Mouse (Mus musculus): ENCODE data around the gene Foxl1. TPM values are rescaled to one million over a fixed set of nuclear protein-coding genes. Genes with fewer than 3 reads are reported as not detected.

Foxl1 gene
- polyA plus RNA-seq, 2 experiments, result 0.18 to 0.40 TPM

DNA sequence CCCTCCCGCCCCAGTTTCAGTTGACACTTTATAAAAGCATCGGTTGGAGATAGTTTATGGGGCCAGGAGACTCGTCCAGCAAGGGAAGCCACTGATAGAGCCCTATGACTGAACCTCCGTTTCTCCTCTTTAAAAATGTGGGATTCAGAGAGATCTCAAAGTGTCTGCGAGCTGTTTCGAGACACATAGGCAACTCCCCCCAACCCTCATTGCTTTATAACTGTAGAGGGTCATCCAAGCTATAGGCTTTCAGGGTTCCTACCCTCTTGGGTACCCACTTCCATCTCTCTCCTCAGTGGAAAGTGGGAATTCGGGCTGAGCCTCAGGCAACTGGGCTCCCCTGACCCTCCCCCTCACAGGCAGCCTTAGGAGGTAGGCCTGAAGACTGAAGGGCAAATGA, 46.3 kb upstream of the Foxl1 start:
- H3K4me2 ChIP-seq (replicated peaks; ENCODE audit: low read depth, low read length, severe bottlenecking), result no peak overlapping the region
- peaks cover 98% of the 10 kb centered on the region for H3K27me3 ChIP-seq (ENCODE audit: control insufficient read depth, insufficient read depth, low read length)
- H3K27ac ChIP-seq (replicated peaks; ENCODE audit: low read depth, low read length), result no peak overlapping the region
- no peak for ATAC-seq (ENCODE audit: low FRiP score, low read depth)
- WGBS, result 3% methylated on average over 7 of the region's 7 CpGs
- peaks cover 12% of the 10 kb centered on the region for H3K4me1 ChIP-seq (ENCODE audit: control insufficient read depth, insufficient read depth, low read length)
- H3K9me3 ChIP-seq (ENCODE audit: control insufficient read depth, low read length), result no peaks in the 10 kb centered on the region
- no peak for DNase-seq (ENCODE audit: low spot score)
- H3K36me3 ChIP-seq (ENCODE audit: control insufficient read depth, insufficient read depth, low read length), result no peaks in the 10 kb centered on the region
- H3K9ac ChIP-seq (ENCODE audit: low read depth, low read length, severe bottlenecking), result no peak overlapping the region
- no peak for TF ChIP-seq POLR2A (IDR thresholded peaks at IDR 0.05; ENCODE audit: borderline replicate concordance, extremely low read depth, insufficient read depth, insufficient read length)
- H3K4me3 ChIP-seq (replicated peaks; ENCODE audit: low read length), result no peak overlapping the region

GRCm38 (mm10) chr8:121082218-121083092, 45.3 kb upstream of the Foxl1 start:
- H3K36me3 ChIP-seq (ENCODE audit: control insufficient read depth, insufficient read depth, low read length), result no peaks in the 10 kb centered on the region
- peaks cover 12% of the 10 kb centered on the region for H3K4me1 ChIP-seq (ENCODE audit: control insufficient read depth, insufficient read depth, low read length)
- TF ChIP-seq POLR2A (IDR thresholded peaks at IDR 0.05; ENCODE audit: borderline replicate concordance, extremely low read depth, insufficient read depth, insufficient read length), result no peak
- 1% methylated on average over 47 of the region's 57 CpGs for WGBS
- H3K27ac ChIP-seq (replicated peaks; ENCODE audit: low read depth, low read length), result no peak overlapping the region
- peaks cover 98% of the 10 kb centered on the region for H3K27me3 ChIP-seq (ENCODE audit: control insufficient read depth, insufficient read depth, low read length)
- peak overlapping the region; percentile 56 for H3K4me3 ChIP-seq (replicated peaks; ENCODE audit: low read length)
- H3K9ac ChIP-seq (ENCODE audit: low read depth, low read length, severe bottlenecking), result no peak overlapping the region
- H3K9me3 ChIP-seq (ENCODE audit: control insufficient read depth, low read length), result no peaks in the 10 kb centered on the region
- no peak for DNase-seq (ENCODE audit: low spot score)
- peak overlapping the region; percentile 99 for H3K4me2 ChIP-seq (replicated peaks; ENCODE audit: low read depth, low read length, severe bottlenecking)
- ATAC-seq (ENCODE audit: low FRiP score, low read depth), result no peak

GRCm38 (mm10) chr8:121083093-121083935, 44.4 kb upstream of the Foxl1 start:
- ATAC-seq (ENCODE audit: low FRiP score, low read depth), result peak; percentile 64; the same call in 1 of the 2 replicates
- TF ChIP-seq POLR2A (IDR thresholded peaks at IDR 0.05; ENCODE audit: borderline replicate concordance, extremely low read depth, insufficient read depth, insufficient read length), result no peak
- Histone ChIP-seq H3K9ac (ENCODE audit: low read depth, low read length, severe bottlenecking) (peak overlapping the region; percentile 50), H3K27ac (replicated peaks; ENCODE audit: low read depth, low read length) (no peak overlapping the region), H3K36me3 (ENCODE audit: control insufficient read depth, insufficient read depth, low read length) (no peaks in the 10 kb centered on the region), H3K27me3 (ENCODE audit: control insufficient read depth, insufficient read depth, low read length) (peaks cover 99% of the 10 kb centered on the region), H3K4me3 (replicated peaks; ENCODE audit: low read length) (peak overlapping the region; percentile 56), H3K9me3 (ENCODE audit: control insufficient read depth, low read length) (no peaks in the 10 kb centered on the region), H3K4me2 (replicated peaks; ENCODE audit: low read depth, low read length, severe bottlenecking) (peak overlapping the region; percentile 99), H3K4me1 (ENCODE audit: control insufficient read depth, insufficient read depth, low read length) (peaks cover 12% of the 10 kb centered on the region)
- peak; percentile 61 for DNase-seq (ENCODE audit: low spot score)
- under 1% methylated on average over 52 of the region's 89 CpGs for WGBS

DNA sequence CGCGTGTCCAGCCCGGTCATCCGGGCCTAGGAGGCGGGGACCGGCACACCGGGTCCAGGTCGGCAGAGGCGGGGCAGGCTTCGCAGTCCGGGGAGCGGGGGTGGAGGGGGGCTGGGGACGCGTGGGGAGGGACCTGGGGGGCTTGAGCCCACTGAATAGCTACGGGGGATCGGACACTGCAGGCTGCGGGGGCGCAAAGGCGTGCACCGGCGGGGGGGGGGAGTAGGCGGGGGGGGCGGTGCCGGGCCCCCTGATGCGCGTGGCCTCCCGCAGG, 43.9 kb upstream of the Foxl1 start:
- WGBS, result 0% methylated on average over 5 of the region's 27 CpGs
- Histone ChIP-seq H3K27me3 (ENCODE audit: control insufficient read depth, insufficient read depth, low read length) (peaks cover 100% of the 10 kb centered on the region), H3K36me3 (ENCODE audit: control insufficient read depth, insufficient read depth, low read length) (no peaks in the 10 kb centered on the region), H3K9me3 (ENCODE audit: control insufficient read depth, low read length) (no peaks in the 10 kb centered on the region), H3K4me1 (ENCODE audit: control insufficient read depth, insufficient read depth, low read length) (peaks cover 12% of the 10 kb centered on the region), H3K4me2 (replicated peaks; ENCODE audit: low read depth, low read length, severe bottlenecking) (peak overlapping the region; percentile 99), H3K4me3 (replicated peaks; ENCODE audit: low read length) (peak overlapping the region; percentile 56), H3K9ac (ENCODE audit: low read depth, low read length, severe bottlenecking) (peak overlapping the region; percentile 50), H3K27ac (replicated peaks; ENCODE audit: low read depth, low read length) (no peak overlapping the region)
- ATAC-seq (ENCODE audit: low FRiP score, low read depth), result 0 out of 2 replicates have a peak, but pooled peaks have one; percentile 10
- no peak for DNase-seq (ENCODE audit: low spot score)
- no peak for TF ChIP-seq POLR2A (IDR thresholded peaks at IDR 0.05; ENCODE audit: borderline replicate concordance, extremely low read depth, insufficient read depth, insufficient read length)

DNA sequence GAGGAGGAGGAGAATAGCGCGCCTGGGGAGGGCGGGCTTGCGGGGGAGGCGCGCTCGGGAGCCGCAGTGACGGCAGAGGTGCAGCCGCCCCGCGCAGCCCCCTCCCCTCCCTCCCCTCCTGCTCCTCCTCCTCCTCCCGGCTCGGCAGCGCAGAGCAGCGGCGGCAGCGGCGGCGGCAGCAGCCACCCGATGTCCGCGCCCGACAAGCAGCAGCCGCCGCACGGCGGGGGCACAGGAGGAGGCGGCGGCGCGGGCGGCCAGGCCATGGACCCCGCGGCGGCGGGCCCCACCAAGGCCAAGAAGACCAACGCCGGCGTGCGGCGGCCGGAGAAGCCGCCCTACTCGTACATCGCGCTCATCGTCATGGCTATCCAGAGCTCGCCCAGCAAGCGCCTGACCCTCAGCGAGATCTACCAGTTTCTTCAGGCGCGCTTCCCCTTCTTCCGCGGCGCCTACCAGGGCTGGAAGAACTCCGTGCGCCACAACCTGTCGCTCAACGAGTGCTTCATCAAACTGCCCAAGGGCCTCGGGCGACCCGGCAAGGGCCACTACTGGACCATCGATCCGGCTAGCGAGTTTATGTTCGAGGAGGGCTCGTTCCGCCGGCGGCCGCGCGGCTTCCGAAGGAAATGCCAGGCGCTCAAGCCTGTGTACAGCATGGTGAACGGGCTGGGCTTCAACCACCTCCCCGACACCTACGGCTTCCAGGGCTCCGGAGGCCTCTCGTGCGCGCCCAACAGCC, 43.4 kb upstream of the Foxl1 start, which contains the start of gene Foxf1:
Gene Foxf1, plus strand, starts transcription at position 177 of the 742 bp plus-strand sequence.
- Histone ChIP-seq H3K27ac (replicated peaks; ENCODE audit: low read depth, low read length) (no peak within 1 kb of the TSS), H3K4me2 (replicated peaks; ENCODE audit: low read depth, low read length, severe bottlenecking) (peak within 1 kb of the TSS; percentile 99), H3K36me3 (ENCODE audit: control insufficient read depth, insufficient read depth, low read length) (no peaks in the 10 kb centered on the region), H3K4me1 (ENCODE audit: control insufficient read depth, insufficient read depth, low read length) (peaks cover 12% of the 10 kb centered on the region), H3K4me3 (replicated peaks; ENCODE audit: low read length) (peak within 1 kb of the TSS; percentile 56), H3K9ac (ENCODE audit: low read depth, low read length, severe bottlenecking) (peak within 1 kb of the TSS; percentile 50), H3K9me3 (ENCODE audit: control insufficient read depth, low read length) (no peaks in the 10 kb centered on the region), H3K27me3 (ENCODE audit: control insufficient read depth, insufficient read depth, low read length) (peaks cover 100% of the 10 kb centered on the region)
- ATAC-seq (ENCODE audit: low FRiP score, low read depth) (0 out of 2 replicates have a peak, but pooled peaks have one; percentile 7), DNase-seq (ENCODE audit: low spot score) (no peak)
- WGBS, result under 1% methylated on average over 41 of the region's 83 CpGs
- TF ChIP-seq POLR2A (IDR thresholded peaks at IDR 0.05; ENCODE audit: borderline replicate concordance, extremely low read depth, insufficient read depth, insufficient read length), result no peak
